Mouse (Mus musculus): ENCODE measurements at regions not wholly inside any gene's neighbourhood (a gene's known extent, or its start where the extent isn't known, plus 50 kb on each side); places are given as distances from the start of the nearest gene placed in this dataset.

- TF ChIP-seq POLR2A (IDR thresholded peaks at IDR 0.05; ENCODE audit: insufficient read length, low read depth) = no peak
- no peak for TF ChIP-seq E2F4 (IDR thresholded peaks at IDR 0.05; ENCODE audit: insufficient read depth)
- TF ChIP-seq POLR2AphosphoS2 (IDR thresholded peaks at IDR 0.05; ENCODE audit: insufficient read length, low read depth) = no peak
- TF ChIP-seq SRF (IDR thresholded peaks at IDR 0.05; ENCODE audit: control insufficient read depth, insufficient read length, low read depth) = no peak
- TF ChIP-seq MYOD1 (IDR thresholded peaks at IDR 0.05; ENCODE audit: control insufficient read depth in 1 of 3, insufficient read length in 2 of 3, low read depth in 2 of 3) = no peak
Measured at GRCm38 (mm10) chr6:144870949-144871348, 89.2 kb upstream of the Sox5 start.

Measured in myocyte (in vitro differentiated cells).